Comparison of ENCODE assay signal across 29 mouse cellular contexts in the genomic region with DNA sequence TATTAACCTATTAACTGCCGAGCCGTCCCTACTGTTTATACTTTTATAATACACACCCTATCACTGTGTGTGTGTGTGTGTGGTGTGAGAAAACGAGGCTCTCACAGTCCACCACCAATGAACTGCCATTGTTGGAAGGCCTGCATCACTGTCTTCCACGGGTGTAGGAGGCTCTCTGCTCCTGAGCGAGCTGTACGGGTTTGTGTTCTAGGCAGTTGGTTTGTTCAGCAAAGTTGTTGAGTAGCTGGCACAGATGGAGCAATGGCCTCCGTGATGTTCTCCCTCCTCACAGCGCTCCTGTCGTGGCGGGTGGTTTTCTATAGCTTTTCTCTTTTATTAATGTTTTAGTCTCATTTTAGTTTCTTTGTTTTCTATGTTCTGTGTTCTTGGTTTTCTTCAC. TPM values are rescaled to one million over a fixed set of nuclear protein-coding genes. Genes with fewer than 3 reads are reported as not detected.
DNase-seq lines count a peak whose midpoint lies in the region; ATAC-seq lines count a peak whose summit lies in the region.
"Had no signal": no experiment of that assay in that cellular context is flagged by ENCODE, and none has a peak within 500 bp of the region (broad histone marks: within the 10 kb centered on the region; RNA-seq: fewer than 3 reads in every experiment).

No protein-coding gene starts in this region.

- no peak overlapping the region for H3K4me2 ChIP-seq in forebrain, embryonic 15.5 days (replicated peaks)
- no peak overlapping the region for H3K4me2 ChIP-seq in forebrain, embryonic 16.5 days (ENCODE audit: low read length)
- H3K4me2 ChIP-seq in liver, embryonic 12.5 days, result no peak overlapping the region
- H3K4me2 ChIP-seq in liver, embryonic 11.5 days, result no peak overlapping the region
- H3K4me2 ChIP-seq in midbrain, embryonic 13.5 days (replicated peaks), result no peak overlapping the region
- no peak overlapping the region for H3K4me2 ChIP-seq in midbrain, embryonic 14.5 days (ENCODE audit: low read length)
- H3K4me2 ChIP-seq: embryonic facial prominence, embryonic 12.5 days; embryonic facial prominence, embryonic 15.5 days; forebrain, embryonic 12.5 days; heart, embryonic 11.5 days; hindbrain, embryonic 13.5 days had no signal

- WGBS in forebrain, embryonic 15.5 days, result 78% methylated on average over 10 of the region's 10 CpGs
- WGBS in forebrain, embryonic 16.5 days, result 77% methylated on average over 10 of the region's 10 CpGs
- WGBS in liver, embryonic 12.5 days (ENCODE audit: insufficient replicate concordance), result 90% methylated on average over 10 of the region's 10 CpGs
- WGBS in liver, embryonic 11.5 days, result 86% methylated on average over 10 of the region's 10 CpGs
- 88% methylated on average over 10 of the region's 10 CpGs for WGBS in midbrain, embryonic 13.5 days
- 89% methylated on average over 10 of the region's 10 CpGs for WGBS in midbrain, embryonic 14.5 days

- no peak overlapping the region for H3K9ac ChIP-seq in forebrain, embryonic 15.5 days (replicated peaks)
- no peak overlapping the region for H3K9ac ChIP-seq in forebrain, embryonic 16.5 days (replicated peaks; ENCODE audit: low read depth, low read length)
- no peak overlapping the region for H3K9ac ChIP-seq in liver, embryonic 12.5 days
- H3K9ac ChIP-seq in liver, embryonic 11.5 days (ENCODE audit: low read depth, low read length), result no peak overlapping the region
- H3K9ac ChIP-seq in midbrain, embryonic 13.5 days (replicated peaks), result no peak overlapping the region
- H3K9ac ChIP-seq in midbrain, embryonic 14.5 days (replicated peaks; ENCODE audit: low read length), result no peak overlapping the region
- H3K9ac ChIP-seq: embryonic facial prominence, embryonic 12.5 days; embryonic facial prominence, embryonic 15.5 days; forebrain, embryonic 12.5 days; hindbrain, embryonic 13.5 days had no signal

- no peaks in the 10 kb centered on the region for H3K4me1 ChIP-seq in forebrain, embryonic 15.5 days
- no peaks in the 10 kb centered on the region for H3K4me1 ChIP-seq in forebrain, embryonic 16.5 days (replicated peaks; ENCODE audit: control insufficient read depth, insufficient read depth, low read length)
- H3K4me1 ChIP-seq in liver, embryonic 12.5 days, result peaks cover 75% of the 10 kb centered on the region
- peaks cover 36% of the 10 kb centered on the region for H3K4me1 ChIP-seq in liver, embryonic 11.5 days (replicated peaks; ENCODE audit: control insufficient read depth, insufficient read depth, low read length)
- peaks cover 9% of the 10 kb centered on the region; the same call in 1 of the 2 replicates for H3K4me1 ChIP-seq in midbrain, embryonic 13.5 days (replicated peaks)
- no peaks in the 10 kb centered on the region for H3K4me1 ChIP-seq in midbrain, embryonic 14.5 days (ENCODE audit: control insufficient read depth, insufficient read depth, low read length)
- H3K4me1 ChIP-seq: forebrain, embryonic 12.5 days had no signal

- 0 out of 2 replicates have a peak, but pooled peaks have one; percentile 20 for ATAC-seq in forebrain, embryonic 15.5 days (replicated peaks)
- no peak for ATAC-seq in forebrain, embryonic 16.5 days
- ATAC-seq in liver, embryonic 12.5 days, result no peak
- ATAC-seq in liver, embryonic 11.5 days (replicated peaks; ENCODE audit: low FRiP score), result no peak
- ATAC-seq in midbrain, embryonic 13.5 days, result no peak
- no peak for ATAC-seq in midbrain, embryonic 14.5 days (ENCODE audit: low FRiP score, low TSS enrichment)
- ATAC-seq: hindbrain, embryonic 16.5 days; Patski had no signal

- peaks cover 21% of the 10 kb centered on the region for H3K36me3 ChIP-seq in forebrain, embryonic 15.5 days
- peaks cover 9% of the 10 kb centered on the region; the same call in 1 of the 2 replicates for H3K36me3 ChIP-seq in forebrain, embryonic 16.5 days (ENCODE audit: control insufficient read depth, insufficient read depth)
- peaks cover 48% of the 10 kb centered on the region for H3K36me3 ChIP-seq in liver, embryonic 12.5 days
- H3K36me3 ChIP-seq in liver, embryonic 11.5 days (ENCODE audit: control insufficient read depth, insufficient read depth, low read length), result peaks cover 29% of the 10 kb centered on the region
- peaks cover 25% of the 10 kb centered on the region for H3K36me3 ChIP-seq in midbrain, embryonic 13.5 days
- peaks cover 16% of the 10 kb centered on the region; the same call in 1 of the 2 replicates for H3K36me3 ChIP-seq in midbrain, embryonic 14.5 days (ENCODE audit: control insufficient read depth, insufficient read depth, low read length)

- no peak overlapping the region for H3K4me3 ChIP-seq in forebrain, embryonic 15.5 days
- H3K4me3 ChIP-seq in forebrain, embryonic 16.5 days (replicated peaks; ENCODE audit: low read length), result no peak overlapping the region
- no peak overlapping the region for H3K4me3 ChIP-seq in liver, embryonic 12.5 days
- no peak overlapping the region for H3K4me3 ChIP-seq in liver, embryonic 11.5 days (ENCODE audit: low read depth, low read length)
- no peak overlapping the region for H3K4me3 ChIP-seq in midbrain, embryonic 13.5 days (replicated peaks)
- no peak overlapping the region for H3K4me3 ChIP-seq in midbrain, embryonic 14.5 days (replicated peaks; ENCODE audit: low read depth, low read length)
- H3K4me3 ChIP-seq: embryonic facial prominence, embryonic 12.5 days; embryonic facial prominence, embryonic 15.5 days; forebrain, embryonic 12.5 days; gastrocnemius, adult 2 months; hindbrain, embryonic 10.5 days; hindbrain, embryonic 13.5 days had no signal

- no peaks in the 10 kb centered on the region for H3K27me3 ChIP-seq in forebrain, embryonic 15.5 days
- H3K27me3 ChIP-seq in forebrain, embryonic 16.5 days (replicated peaks; ENCODE audit: control insufficient read depth, insufficient read depth, low read length), result no peaks in the 10 kb centered on the region
- no peaks in the 10 kb centered on the region for H3K27me3 ChIP-seq in liver, embryonic 12.5 days (replicated peaks)
- H3K27me3 ChIP-seq in liver, embryonic 11.5 days (replicated peaks; ENCODE audit: control insufficient read depth, insufficient read depth, low read length), result no peaks in the 10 kb centered on the region
- no peaks in the 10 kb centered on the region for H3K27me3 ChIP-seq in midbrain, embryonic 13.5 days
- H3K27me3 ChIP-seq in midbrain, embryonic 14.5 days (ENCODE audit: control insufficient read depth, insufficient read depth, low read length), result no peaks in the 10 kb centered on the region
- H3K27me3 ChIP-seq: CH12.LX; embryonic facial prominence, embryonic 12.5 days; embryonic facial prominence, embryonic 15.5 days; forebrain, embryonic 12.5 days; hindbrain, embryonic 13.5 days; Patski had no signal

- no peak overlapping the region for H3K27ac ChIP-seq in forebrain, embryonic 15.5 days (replicated peaks)
- H3K27ac ChIP-seq in forebrain, embryonic 16.5 days (ENCODE audit: low read length), result no peak overlapping the region
- H3K27ac ChIP-seq in liver, embryonic 12.5 days, result peak overlapping the region; percentile 57; the same call in 1 of the 2 replicates
- no peak overlapping the region for H3K27ac ChIP-seq in liver, embryonic 11.5 days (ENCODE audit: low read depth, low read length)
- H3K27ac ChIP-seq in midbrain, embryonic 13.5 days, result 0 out of 2 replicates have a peak overlapping the region, but pooled peaks have one; percentile 5
- no peak overlapping the region for H3K27ac ChIP-seq in midbrain, embryonic 14.5 days (replicated peaks; ENCODE audit: low read depth, low read length)
- H3K27ac ChIP-seq: embryonic facial prominence, embryonic 12.5 days; embryonic facial prominence, embryonic 15.5 days; forebrain, embryonic 12.5 days; gastrocnemius, adult 2 months; hindbrain, embryonic 10.5 days; hindbrain, embryonic 13.5 days had no signal

- no peaks in the 10 kb centered on the region for H3K9me3 ChIP-seq in forebrain, embryonic 15.5 days
- H3K9me3 ChIP-seq in forebrain, embryonic 16.5 days (ENCODE audit: control insufficient read depth, low read length), result no peaks in the 10 kb centered on the region
- no peaks in the 10 kb centered on the region for H3K9me3 ChIP-seq in liver, embryonic 12.5 days (replicated peaks)
- no peaks in the 10 kb centered on the region; the same call in 1 of the 2 replicates for H3K9me3 ChIP-seq in liver, embryonic 11.5 days (ENCODE audit: control insufficient read depth, low read length)
- peaks cover 3% of the 10 kb centered on the region; the same call in 1 of the 2 replicates for H3K9me3 ChIP-seq in midbrain, embryonic 13.5 days
- no peaks in the 10 kb centered on the region for H3K9me3 ChIP-seq in midbrain, embryonic 14.5 days (ENCODE audit: control insufficient read depth, low read length)
- H3K9me3 ChIP-seq: embryonic facial prominence, embryonic 12.5 days; embryonic facial prominence, embryonic 15.5 days; forebrain, embryonic 12.5 days; hindbrain, embryonic 13.5 days had no signal

- DNase-seq in liver, embryonic 11.5 days (ENCODE audit: low spot score), result no peak
- no peak for DNase-seq in midbrain, embryonic 14.5 days
- peak; percentile 41 for DNase-seq in telencephalon, adult 2 months (ENCODE audit: low read depth, low spot score)
- DNase-seq: adrenal gland, postnatal 10 days; adrenal gland, postnatal 36 days; B cell, adult 2 months; cerebellum, adult 11 months; cerebellum, adult 2 months; cerebellum, adult 9-11 months; gastrocnemius, adult 2 months; gastrocnemius, postnatal 14 days; heart, adult 11 months; heart, postnatal 36 days had no signal

RNA-seq across cellular contexts. Expression of gene Mta1, which starts 11.7 kb away (rescaled TPM):
- polyA plus RNA-seq in forebrain, embryonic 15.5 days (2015; fragmentation: Nextera tagmentation; extraction: Ambion mirVana), result 15.2 and 17.9 TPM in 2 replicates
- polyA plus RNA-seq in forebrain, embryonic 16.5 days (2015; fragmentation: Nextera tagmentation; extraction: Ambion mirVana), result 15.6 and 17.2 TPM in 2 replicates
- polyA plus RNA-seq in liver, embryonic 12.5 days (2016; fragmentation: Nextera tagmentation; extraction: Ambion mirVana), result 7.2 and 7.7 TPM in 2 replicates
- polyA plus RNA-seq in liver, embryonic 11.5 days (2014; fragmentation: Nextera tagmentation; extraction: Ambion mirVana), result 17.7 and 19.2 TPM in 2 replicates
- polyA plus RNA-seq in midbrain, embryonic 13.5 days (2015; fragmentation: Nextera tagmentation; extraction: Ambion mirVana), result 17.2 and 17.4 TPM in 2 replicates
- polyA plus RNA-seq in midbrain, embryonic 14.5 days (2014; fragmentation: Nextera tagmentation; extraction: Ambion mirVana), result 20.8 and 22.0 TPM in 2 replicates

RNA-seq across cellular contexts. Expression of gene Crip2, which starts 30.2 kb away (rescaled TPM):
- 407 and 414 TPM in 2 replicates for polyA plus RNA-seq in forebrain, embryonic 15.5 days (2015; fragmentation: Nextera tagmentation; extraction: Ambion mirVana)
- 426 and 444 TPM in 2 replicates for polyA plus RNA-seq in forebrain, embryonic 16.5 days (2015; fragmentation: Nextera tagmentation; extraction: Ambion mirVana)
- 52.1 and 53.5 TPM in 2 replicates for polyA plus RNA-seq in liver, embryonic 12.5 days (2016; fragmentation: Nextera tagmentation; extraction: Ambion mirVana)
- 80.6 and 86.9 TPM in 2 replicates for polyA plus RNA-seq in liver, embryonic 11.5 days (2014; fragmentation: Nextera tagmentation; extraction: Ambion mirVana)
- 360 TPM in 2 replicates for polyA plus RNA-seq in midbrain, embryonic 13.5 days (2015; fragmentation: Nextera tagmentation; extraction: Ambion mirVana)
- polyA plus RNA-seq in midbrain, embryonic 14.5 days (2014; fragmentation: Nextera tagmentation; extraction: Ambion mirVana), result 297 and 329 TPM in 2 replicates

RNA-seq across cellular contexts. Expression of gene Tex22, which starts 35.5 kb away (rescaled TPM):
- polyA plus RNA-seq in forebrain, embryonic 15.5 days (2015; fragmentation: Nextera tagmentation; extraction: Ambion mirVana), result 0.18 and 0.37 TPM in 2 replicates
- polyA plus RNA-seq in forebrain, embryonic 16.5 days (2015; fragmentation: Nextera tagmentation; extraction: Ambion mirVana), result not detected in 2 replicates
- polyA plus RNA-seq in liver, embryonic 12.5 days (2016; fragmentation: Nextera tagmentation; extraction: Ambion mirVana), result not detected in 2 replicates
- polyA plus RNA-seq in liver, embryonic 11.5 days (2014; fragmentation: Nextera tagmentation; extraction: Ambion mirVana), result not detected in 2 replicates
- 0.20 TPM in 1 of 2 replicates, not detected in the other for polyA plus RNA-seq in midbrain, embryonic 13.5 days (2015; fragmentation: Nextera tagmentation; extraction: Ambion mirVana)
- polyA plus RNA-seq in midbrain, embryonic 14.5 days (2014; fragmentation: Nextera tagmentation; extraction: Ambion mirVana), result 0.43 TPM in 1 of 2 replicates, not detected in the other
- polyA plus RNA-seq: embryonic facial prominence, embryonic 15.5 days; forebrain, embryonic 12.5 days; G1E; heart, embryonic 14.5 days; heart, postnatal 0 days; hindbrain, embryonic 10.5 days; hindbrain, embryonic 13.5 days; hindbrain, embryonic 16.5 days; Patski had no signal

RNA-seq across cellular contexts. Expression of gene Crip1, which starts 36.3 kb away (rescaled TPM):
- polyA plus RNA-seq in forebrain, embryonic 15.5 days (2015; fragmentation: Nextera tagmentation; extraction: Ambion mirVana), result 29.1 and 31.5 TPM in 2 replicates
- 30.6 and 35.2 TPM in 2 replicates for polyA plus RNA-seq in forebrain, embryonic 16.5 days (2015; fragmentation: Nextera tagmentation; extraction: Ambion mirVana)
- 96.9 and 99.8 TPM in 2 replicates for polyA plus RNA-seq in liver, embryonic 12.5 days (2016; fragmentation: Nextera tagmentation; extraction: Ambion mirVana)
- polyA plus RNA-seq in liver, embryonic 11.5 days (2014; fragmentation: Nextera tagmentation; extraction: Ambion mirVana), result 148 and 150 TPM in 2 replicates
- 31.0 and 35.1 TPM in 2 replicates for polyA plus RNA-seq in midbrain, embryonic 13.5 days (2015; fragmentation: Nextera tagmentation; extraction: Ambion mirVana)
- polyA plus RNA-seq in midbrain, embryonic 14.5 days (2014; fragmentation: Nextera tagmentation; extraction: Ambion mirVana), result 16.5 and 26.8 TPM in 2 replicates

RNA-seq across cellular contexts. Expression of gene Tedc1, which starts 46.4 kb away (rescaled TPM):
- polyA plus RNA-seq in forebrain, embryonic 15.5 days (2015; fragmentation: Nextera tagmentation; extraction: Ambion mirVana), result 22.6 and 24.9 TPM in 2 replicates
- 20.2 and 21.5 TPM in 2 replicates for polyA plus RNA-seq in forebrain, embryonic 16.5 days (2015; fragmentation: Nextera tagmentation; extraction: Ambion mirVana)
- 18.3 and 18.5 TPM in 2 replicates for polyA plus RNA-seq in liver, embryonic 12.5 days (2016; fragmentation: Nextera tagmentation; extraction: Ambion mirVana)
- 23.5 and 24.2 TPM in 2 replicates for polyA plus RNA-seq in liver, embryonic 11.5 days (2014; fragmentation: Nextera tagmentation; extraction: Ambion mirVana)
- polyA plus RNA-seq in midbrain, embryonic 13.5 days (2015; fragmentation: Nextera tagmentation; extraction: Ambion mirVana), result 21.3 and 21.6 TPM in 2 replicates
- polyA plus RNA-seq in midbrain, embryonic 14.5 days (2014; fragmentation: Nextera tagmentation; extraction: Ambion mirVana), result 11.9 and 14.1 TPM in 2 replicates

Comparison
In these comparisons a context has a peak if more than half of its experiments do, and no peak if none do; other contexts are left out.
1. H3K27ac ChIP-seq: peak in liver, embryonic 12.5 days (single experiment) and midbrain, embryonic 13.5 days (single experiment); none in forebrain, embryonic 15.5 days (single experiment), forebrain, embryonic 16.5 days (single experiment), liver, embryonic 11.5 days (single experiment) and midbrain, embryonic 14.5 days (single experiment).